Mouse (Mus musculus): Measurements from ENCODE around the gene Dclk1. TPM values are rescaled to one million over a fixed set of nuclear protein-coding genes. Genes with fewer than 3 reads are reported as not detected.

Gene Dclk1
- total RNA-seq, 2 experiments from 2014 or later, result 2.6 to 5.7 TPM

DNA sequence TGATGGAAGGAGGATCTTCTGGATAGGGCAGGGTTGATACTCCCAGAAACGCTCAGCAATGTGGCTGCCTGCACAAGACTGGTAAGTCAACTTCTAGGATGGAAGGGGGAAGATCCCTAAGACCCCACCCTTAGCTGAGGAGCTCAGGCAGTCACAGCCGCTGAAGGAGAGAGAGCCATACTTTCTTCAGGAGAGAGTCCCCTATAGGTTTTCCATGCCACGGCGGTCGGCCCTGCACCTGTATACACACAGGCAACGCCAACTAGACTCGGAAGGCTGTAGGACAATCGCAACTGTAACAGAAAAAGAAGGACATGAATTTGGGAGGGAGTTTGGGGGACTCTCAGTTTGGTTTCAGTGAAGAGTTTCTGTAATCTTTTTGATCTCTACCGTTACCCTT is 310.9 kb downstream of the Dclk1 start:
- DNase-seq, result no peak

DNA sequence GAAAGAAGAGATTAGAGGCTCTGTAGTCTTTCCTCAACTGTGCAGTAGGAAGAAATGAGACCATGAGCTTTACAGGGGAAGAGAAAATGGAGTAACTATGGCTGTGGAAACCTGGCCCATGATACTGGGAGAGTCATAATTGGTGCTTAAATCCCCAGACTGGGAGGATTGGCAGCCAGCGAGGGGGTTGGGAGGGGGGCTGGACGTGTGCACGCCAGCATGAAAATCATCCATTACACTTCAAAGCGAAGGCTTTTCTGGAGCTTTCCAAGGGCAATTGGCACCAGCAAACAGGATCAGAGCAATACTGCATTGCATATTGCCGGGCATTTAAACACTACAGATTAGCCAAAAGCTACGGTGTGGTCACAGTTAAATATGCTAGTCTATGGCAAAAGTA is 313.7 kb downstream of the Dclk1 start:
- intact Hi-C loops (cut with DNase I), result no loop called here
- DNase-seq, result no peak

More for the DNA sequence above, 310.9 kb downstream of the Dclk1 start:
- intact Hi-C loops (cut with DNase I), result no loop called here

DNA sequence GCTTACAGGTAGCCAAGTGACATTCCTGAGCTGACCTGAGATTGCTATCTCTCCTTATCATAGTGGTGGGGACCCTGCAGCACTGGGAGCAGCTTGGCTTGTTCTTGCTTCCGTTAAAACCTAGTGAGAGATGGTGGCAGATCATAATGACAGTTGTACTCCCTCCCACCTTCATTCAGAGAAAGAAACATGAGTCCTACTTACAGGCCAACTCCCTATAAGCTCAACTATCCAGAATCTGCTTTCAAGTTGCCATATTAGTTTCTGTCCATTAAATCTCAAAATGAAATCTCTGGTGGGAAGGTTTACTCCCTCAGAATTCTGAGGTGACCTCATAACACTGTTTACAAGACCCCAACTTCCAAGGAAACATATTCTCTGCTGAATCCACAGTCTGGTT is 316.4 kb downstream of the Dclk1 start:
- intact Hi-C loops (cut with DNase I), result no loop called here

DNA sequence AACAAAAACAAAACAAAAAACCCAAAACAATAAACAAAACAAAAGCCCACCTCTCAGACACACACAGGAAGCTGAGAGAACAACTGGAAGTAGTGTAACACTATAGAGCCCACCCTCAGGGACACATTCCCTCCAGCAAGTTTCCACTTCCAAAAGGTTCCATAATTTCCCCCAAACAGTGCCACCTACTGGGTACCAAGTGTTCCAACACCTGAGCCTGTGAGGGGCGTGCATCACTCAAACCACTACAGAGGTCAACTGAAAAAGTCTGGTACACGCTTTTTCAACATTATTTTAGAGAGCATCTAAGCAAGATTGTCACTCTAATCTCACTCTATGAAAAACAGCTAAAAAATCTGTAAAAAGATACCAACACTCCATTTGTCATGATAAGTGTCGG is 325.3 kb downstream of the Dclk1 start:
- no peak for DNase-seq
- intact Hi-C loops (cut with DNase I), result no loop called here

More for the DNA sequence above, 316.4 kb downstream of the Dclk1 start:
- DNase-seq, result no peak

DNA sequence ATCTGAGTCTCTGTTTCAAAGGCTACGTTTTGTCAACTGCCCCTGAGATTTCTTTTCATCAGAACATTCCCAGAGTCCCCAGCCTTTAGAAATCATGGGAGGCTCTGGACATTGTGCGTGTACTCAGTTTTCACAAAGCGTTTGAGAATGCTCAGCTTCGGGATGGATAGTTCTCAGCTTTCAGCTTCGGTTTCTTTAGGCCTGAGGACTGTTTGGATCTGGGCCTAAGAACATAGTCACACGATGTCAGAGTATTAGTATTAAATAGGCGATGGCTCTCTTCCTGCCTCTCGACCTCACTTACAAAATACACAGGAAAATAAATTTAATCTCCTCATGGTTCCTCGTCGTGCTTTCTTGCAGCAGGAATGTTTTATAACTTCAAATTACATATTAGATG is 327.4 kb downstream of the Dclk1 start:
- intact Hi-C loops (cut with DNase I), result no loop called here
- DNase-seq, result no peak

DNA sequence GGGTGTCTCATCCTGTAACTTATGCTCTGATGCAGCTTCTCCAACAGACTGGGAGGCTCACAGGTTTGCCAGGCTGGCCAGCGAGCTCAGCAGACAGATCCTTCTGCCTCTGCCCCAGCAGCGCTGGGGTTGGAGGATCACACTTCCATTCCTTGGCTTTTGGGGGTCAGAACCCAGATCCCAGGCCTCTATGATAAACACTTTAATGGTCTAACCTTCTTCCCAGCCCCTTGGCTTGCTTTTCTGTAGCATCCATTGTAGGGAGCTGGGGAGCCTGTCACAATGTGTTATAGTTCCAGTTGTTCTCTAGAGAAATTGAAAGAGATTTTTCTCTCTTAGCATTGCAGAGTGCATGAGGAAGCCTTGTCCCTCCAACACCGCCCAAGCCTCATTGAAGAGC is 328.9 kb downstream of the Dclk1 start:
- no peak for DNase-seq
- intact Hi-C loops (cut with DNase I), result no loop called here

DNA sequence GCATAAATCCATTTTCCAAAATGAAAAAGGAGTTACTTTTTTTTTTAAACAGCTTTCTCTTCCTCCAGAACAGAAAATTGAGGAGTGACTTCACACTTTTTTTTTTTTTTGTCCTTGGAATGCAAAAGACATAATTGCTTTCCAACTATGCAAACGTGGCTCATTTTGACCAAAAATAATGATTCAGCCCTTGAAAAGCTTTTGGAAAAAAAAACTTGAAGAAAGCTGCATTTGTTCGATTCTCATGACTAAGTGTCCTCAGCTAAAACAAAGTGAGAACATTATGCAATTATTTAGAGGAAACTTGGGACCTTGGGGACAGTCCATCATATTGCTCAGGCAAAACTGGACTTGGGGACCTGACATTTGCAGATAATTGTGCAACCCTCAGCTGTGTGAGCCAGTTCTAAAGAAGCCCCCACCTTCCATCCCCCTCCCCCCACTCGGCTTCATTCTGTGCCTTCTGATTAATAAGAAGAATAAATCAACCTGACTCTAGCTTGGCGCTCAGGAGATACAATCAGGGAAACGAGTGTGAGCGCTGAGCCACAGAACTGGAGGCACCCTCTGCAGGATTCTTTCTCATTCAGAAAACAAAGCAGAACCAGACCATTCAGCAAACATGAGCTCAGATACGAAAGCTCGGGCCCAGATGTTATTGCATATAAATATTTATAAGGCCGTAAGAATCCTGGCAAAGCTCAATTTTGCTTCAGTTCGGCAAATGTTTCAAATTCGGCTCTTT is 329.6 kb downstream of the Dclk1 start:
- intact Hi-C loops (cut with DNase I), result no loop called here

DNA sequence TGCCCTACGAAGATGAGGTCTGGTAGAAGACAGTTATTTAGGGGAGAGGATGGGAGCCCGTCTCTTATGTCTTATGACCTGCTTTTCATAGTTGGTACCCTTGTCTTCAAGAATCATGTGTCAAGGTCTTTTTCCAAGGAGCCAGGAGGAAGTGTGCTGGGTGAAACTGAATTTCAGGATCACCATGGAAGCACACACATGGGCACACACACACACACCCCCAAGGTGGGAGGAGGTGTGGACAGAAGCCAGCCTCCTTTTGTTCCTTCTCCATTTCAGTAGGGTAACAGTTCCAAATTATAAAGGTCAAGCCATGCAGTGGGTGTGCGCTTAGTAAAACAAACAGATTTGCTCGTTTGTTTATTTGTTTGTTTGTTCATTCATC is 330.1 kb downstream of the Dclk1 start:
- intact Hi-C loops (cut with DNase I), result no loop called here
- no peak for DNase-seq

More for the DNA sequence above, 329.6 kb downstream of the Dclk1 start:
- peak in 1 of 2 experiments; percentile 51 for DNase-seq

DNA sequence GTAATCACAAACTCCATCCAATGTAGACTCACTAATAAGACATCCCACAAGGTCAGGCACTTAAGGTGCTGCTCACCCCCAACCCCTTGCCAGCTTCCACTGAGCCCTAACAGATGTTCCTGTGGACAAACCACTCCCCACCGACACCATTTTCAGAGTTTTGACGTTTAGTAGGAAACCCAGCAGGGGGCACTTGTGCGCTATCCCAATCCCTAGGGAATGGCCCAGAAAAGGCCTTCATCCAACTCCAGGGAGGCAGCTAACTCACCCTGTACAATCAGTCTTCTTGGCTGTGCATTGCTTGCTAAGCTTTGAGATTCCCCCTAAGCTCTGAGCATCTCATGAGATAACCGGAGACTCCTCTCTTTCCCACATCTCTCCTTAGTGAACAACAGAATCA is 331.8 kb downstream of the Dclk1 start:
- intact Hi-C loops (cut with DNase I), result no loop called here

DNA sequence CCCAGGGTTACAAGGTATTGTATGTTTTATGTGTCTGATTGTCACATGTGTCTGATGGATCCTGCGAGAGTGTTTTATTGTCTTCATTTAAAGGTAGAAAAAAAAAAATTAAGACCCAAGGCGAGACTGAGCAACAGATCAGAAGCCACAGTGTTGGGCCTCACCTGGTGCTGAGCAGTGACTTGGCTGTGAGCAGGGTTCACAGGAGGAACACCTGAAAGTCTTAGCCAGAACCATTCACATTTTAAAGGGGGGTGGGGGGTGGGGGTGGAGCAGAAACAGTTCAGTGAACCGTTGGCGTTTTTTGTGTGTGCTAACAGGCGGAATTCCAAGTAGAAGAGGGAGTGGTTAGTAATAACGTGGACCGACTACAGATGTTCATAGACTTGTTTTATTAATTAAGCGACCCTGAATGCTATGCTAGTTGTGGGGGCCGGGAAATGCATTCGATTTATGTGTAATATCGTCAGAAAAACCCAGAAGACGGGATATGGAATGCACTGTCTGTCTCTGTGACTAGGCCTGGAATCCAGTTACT is 345.3 kb downstream of the Dclk1 start:
- intact Hi-C loops (cut with DNase I), result no loop called here
- DNase-seq, result no peak

More for the DNA sequence above, 331.8 kb downstream of the Dclk1 start:
- DNase-seq, result no peak

DNA sequence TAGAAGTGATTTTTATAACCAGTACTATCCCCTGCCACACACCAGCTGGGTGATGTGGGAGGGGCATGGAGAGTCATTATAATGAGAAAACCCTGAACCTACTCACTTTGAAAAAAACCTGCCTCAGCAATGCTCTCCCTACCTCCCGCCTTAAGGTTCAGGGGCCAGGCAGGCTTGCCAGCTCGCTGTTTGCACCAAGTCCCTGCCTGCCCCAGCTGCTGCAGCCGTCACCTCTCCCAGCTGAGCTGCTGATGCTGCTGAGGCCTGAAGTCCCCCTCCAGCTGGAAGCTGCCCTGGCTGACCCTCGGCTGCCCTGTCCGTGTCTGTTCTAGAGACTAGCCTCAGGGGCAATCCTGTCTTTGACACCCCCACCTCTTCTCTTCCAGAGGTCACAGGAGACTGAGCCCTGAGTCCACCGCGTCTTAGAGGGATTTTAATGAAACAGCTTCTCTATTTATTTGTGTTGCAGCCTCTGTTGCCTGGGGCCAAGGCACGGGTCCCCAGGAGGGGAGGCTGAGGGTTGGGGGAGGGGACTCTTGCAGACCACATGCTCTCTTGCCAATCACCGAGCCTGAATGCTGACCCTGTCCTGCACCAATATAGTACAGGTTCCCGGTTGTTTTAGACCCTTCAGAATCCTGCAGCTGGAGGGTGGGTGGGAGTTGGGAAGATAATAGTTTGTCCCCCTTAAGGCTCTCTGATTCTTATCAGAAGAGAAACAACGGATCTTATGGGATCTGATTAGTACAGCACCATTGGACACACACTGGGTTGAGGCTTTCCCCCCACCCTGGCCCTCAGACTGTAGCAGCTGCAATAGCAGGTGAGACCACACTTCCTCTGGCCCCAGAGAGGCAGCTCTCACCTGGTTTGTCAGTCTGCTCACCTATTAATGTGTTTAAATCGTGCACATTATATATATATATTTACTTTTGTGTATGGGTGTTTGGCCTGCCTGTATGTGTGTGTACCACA is 346.1 kb downstream of the Dclk1 start:
- intact Hi-C loops (cut with DNase I), result no loop called here
- peak in 1 of 2 experiments; percentile 29 for DNase-seq

Other genes starting within 250 kb of the Dclk1 start
- gene Ccna1, start 186.9 kb upstream of the Dclk1 start, total RNA-seq (2021), result not detected
- gene Spg20, start 130.3 kb upstream of the Dclk1 start, total RNA-seq (2021), result 10 to 100 TPM; 22.9 to 28.9 TPM
- under 1 TPM in 1 of 2 experiments, not detected in 1; 0.08 TPM for gene Ccdc169, start 105.0 kb upstream of the Dclk1 start, total RNA-seq (2021)
- not detected for gene Sohlh2, start 60.3 kb upstream of the Dclk1 start, total RNA-seq (2021)
- not detected for gene Gm21954, start 229.8 kb downstream of the Dclk1 start, total RNA-seq (2021)